Mouse (Mus musculus): ENCODE measurements around the gene Srrm4.

DNA sequence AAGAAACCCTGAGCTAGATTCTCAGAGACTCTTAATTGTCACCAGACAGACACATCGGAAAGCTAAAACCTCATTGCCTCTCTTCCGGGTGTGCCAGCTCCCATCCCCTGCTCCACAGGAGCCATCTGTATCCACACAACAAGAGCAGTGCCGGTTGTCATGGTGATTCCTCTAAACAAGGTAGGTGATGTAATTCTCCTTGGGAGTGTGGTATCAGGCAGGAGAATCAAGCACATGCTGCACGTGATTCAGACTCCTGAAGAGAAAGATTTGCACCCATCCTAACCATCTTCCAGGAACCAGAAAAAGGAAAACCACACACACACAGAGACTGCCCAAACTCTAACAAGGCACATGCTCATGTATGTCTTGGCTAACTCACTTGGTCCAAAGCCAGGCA is 65.3 kb downstream of the Srrm4 start:
- TF ChIP-seq GATA1 (IDR thresholded peaks at IDR 0.05; ENCODE audit: low read length) (no peak), TAL1 (IDR thresholded peaks at IDR 0.05; ENCODE audit: low read length) (no peak)
